Mouse (Mus musculus) liver, embryonic 14.5 days (tissue): ENCODE results near the gene 1700016K19Rik. TPM values are rescaled to one million over a fixed set of nuclear protein-coding genes. Genes with fewer than 3 reads are reported as not detected.
A peak's percentile ranks its signal among the peaks of the same experiment; 100 is the strongest.

Source experiments
- ATAC-seq: fragments of 200-750 bp; cut with Nextera tagmentation; 2 replicates; pipeline ENCODE4 v1.8.0; 2017; ENCODE audit warnings: moderate number of reproducible peaks, mild to moderate bottlenecking, moderate library complexity; ENCODE audit not compliant: insufficient read depth
- DNase-seq, 3 experiments: peaks; one replicate each; pipeline ENCODE4 v3.0.0-alpha.2; 2012 to 2013; ENCODE audit warnings: low read depth in 3 of 3, low spot score in 3 of 3
- H3K27ac ChIP-seq: fragments of 300-500 bp; sonication (generic); 2 replicates; pipeline ENCODE4 v1.5.1; 2014; ENCODE audit warnings: moderate library complexity, mild to moderate bottlenecking, control low read depth, inconsistent platforms
- H3K27me3 ChIP-seq: fragments of 300-500 bp; sonication (generic); 2 replicates; pipeline ENCODE4 v1.6.1; 2014; ENCODE audit warnings: mild to moderate bottlenecking, low read length, moderate library complexity; ENCODE audit not compliant: control insufficient read depth, insufficient read depth
- H3K36me3 ChIP-seq: fragments of 300-500 bp; sonication (generic); replicated peaks from 2 replicates; pipeline ENCODE4 v1.6.1; 2014; ENCODE audit warnings: low read depth; ENCODE audit not compliant: control insufficient read depth, insufficient read depth
- H3K4me1 ChIP-seq, 2 experiments: fragments of 200-500 bp in 1 of 2; fragments of 300-500 bp in 1 of 2; sonication (generic) in 1 of 2; replicated peaks; 2 replicates each; pipeline ENCODE4 v1.6.1; 2012 to 2014; ENCODE audit warnings: antibody characterized with exemption in 1 of 2, inconsistent platforms in 1 of 2, low read length in 1 of 2; ENCODE audit not compliant: control insufficient read depth in 2 of 2, insufficient read depth in 2 of 2
- H3K4me2 ChIP-seq: fragments of 300-500 bp; sonication (generic); 2 replicates; pipeline ENCODE4 v1.6.1; 2014; ENCODE audit warnings: low read depth, mild to moderate bottlenecking, control low read depth, moderate library complexity
- H3K4me3 ChIP-seq, 2 experiments: fragments of 200-500 bp in 1 of 2; fragments of 300-500 bp in 1 of 2; sonication (generic) in 1 of 2; 2 replicates each; pipeline ENCODE4 v1.5.1; 2012 to 2014; ENCODE audit warnings: low read depth in 2 of 2, low read length in 2 of 2, mild to moderate bottlenecking in 2 of 2, control low read depth in 1 of 2, inconsistent platforms in 1 of 2, moderate library complexity in 1 of 2; ENCODE audit not compliant: insufficient read depth in 1 of 2
- H3K9ac ChIP-seq: fragments of 300-500 bp; sonication (generic); replicated peaks from 2 replicates; pipeline ENCODE4 v1.6.1; 2014; ENCODE audit warnings: mild to moderate bottlenecking, control low read depth, moderate library complexity
- H3K9me3 ChIP-seq: fragments of 300-500 bp; sonication (generic); 2 replicates; pipeline ENCODE4 v1.6.1; 2016; ENCODE audit warnings: low read length, mixed read lengths; ENCODE audit not compliant: control insufficient read depth
- CTCF ChIP-seq: IDR thresholded peaks from 2 replicates; pipeline ENCODE4 v1.5.1; 2016; ENCODE audit warnings: antibody characterized with exemption, low read depth, control low read depth
- EP300 ChIP-seq: IDR thresholded peaks from 2 replicates; pipeline ENCODE4 v1.6.1; 2016; ENCODE audit warnings: antibody characterized with exemption, low read depth
- WGBS: fragments of 180-500 bp; shearing (Covaris S2); extraction: QIAGEN DNeasy Blood & Tissue Kit; methylation state at CpG from one replicate; pipeline ENCODE4 v1.1.7; 2014; ENCODE audit not compliant: insufficient replicate concordance; 5-methylcytosine and 5-hydroxymethylcytosine counted together
- polyA plus RNA-seq, 2 experiments: library from polyadenylated mRNA; depleted of rRNA in 1 of 2; stranded (reverse) in 1 of 2; unstranded in 1 of 2; fragments of >200 nt; fragmentation: Nextera tagmentation in 1 of 2; extraction: Ambion mirVana in 1 of 2; gene quantifications; 2 replicates each; pipeline versions ENCODE4 v1.2.1 to v1.2.3; 2012 to 2014

1700016K19Rik gene
- polyA plus RNA-seq, 2 experiments: not detected

DNA sequence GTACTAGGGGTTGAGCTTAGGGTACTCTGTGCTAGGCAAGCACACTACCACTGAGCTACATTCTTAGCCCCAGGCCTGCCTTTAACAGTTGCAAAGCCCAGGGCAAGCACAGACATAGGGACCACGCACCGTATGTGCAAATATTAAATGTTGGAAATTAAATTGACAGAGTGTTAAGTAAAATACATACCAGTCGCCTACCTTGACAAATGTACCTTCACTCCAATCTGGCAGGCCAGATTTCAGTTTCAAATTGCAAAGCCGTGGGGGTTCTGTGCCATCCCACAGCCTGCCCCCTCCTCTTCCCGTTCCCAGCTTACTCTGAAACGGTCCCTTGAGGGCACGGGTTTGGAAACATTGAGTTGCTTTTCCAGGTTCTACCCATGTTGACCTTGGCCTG is 13.8 kb upstream of the 1700016K19Rik start:
- ATAC-seq (no peak), DNase-seq (no peak)
- H3K9ac ChIP-seq: no peak overlapping the region
- H3K4me2 ChIP-seq: no peak overlapping the region
- H3K4me1 ChIP-seq: no peaks in the 10 kb centered on the region
- no peak overlapping the region for H3K27ac ChIP-seq
- H3K36me3 ChIP-seq: no peaks in the 10 kb centered on the region
- H3K27me3 ChIP-seq: no peaks in the 10 kb centered on the region
- H3K4me3 ChIP-seq: no peak overlapping the region
- WGBS: 61% methylated on average over 7 of the region's 7 CpGs
- H3K9me3 ChIP-seq: no peaks in the 10 kb centered on the region
- TF ChIP-seq EP300 (no peak), CTCF (no peak)

- Histone ChIP-seq H3K9ac (no peak overlapping the region), H3K4me3 (no peak overlapping the region), H3K4me2 (no peak overlapping the region), H3K27ac (no peak overlapping the region), H3K9me3 (no peaks in the 10 kb centered on the region), H3K27me3 (no peaks in the 10 kb centered on the region), H3K4me1 (no peaks in the 10 kb centered on the region; a peak in 1 of 4 replicates), H3K36me3 (no peaks in the 10 kb centered on the region)
- 64% methylated on average over 15 of the region's 15 CpGs for WGBS
- no peak for ATAC-seq
- no peak for DNase-seq
- TF ChIP-seq CTCF (peak; percentile 38; the same call in 1 of the 2 replicates), EP300 (no peak)
These were observed 8.5 kb upstream of the 1700016K19Rik start for GRCm38 (mm10) chr11:75990965-75991835.

GRCm38 (mm10) chr11:75991911-75992310 is 7.8 kb upstream of the 1700016K19Rik start:
- Histone ChIP-seq H3K4me1 (no peaks in the 10 kb centered on the region; a peak in 1 of 4 replicates), H3K9ac (no peak overlapping the region), H3K4me2 (no peak overlapping the region), H3K4me3 (no peak overlapping the region), H3K9me3 (no peaks in the 10 kb centered on the region), H3K27ac (no peak overlapping the region), H3K36me3 (no peaks in the 10 kb centered on the region), H3K27me3 (no peaks in the 10 kb centered on the region)
- no peak for DNase-seq
- ATAC-seq: no peak
- 54% methylated on average over 8 of the region's 8 CpGs for WGBS
- TF ChIP-seq EP300 (no peak), CTCF (peak; percentile 13; the same call in 1 of the 2 replicates)

GRCm38 (mm10) chr11:75992481-75992880 is 7.2 kb upstream of the 1700016K19Rik start:
- DNase-seq (no peak), ATAC-seq (no peak)
- Histone ChIP-seq H3K4me2 (no peak overlapping the region), H3K27me3 (no peaks in the 10 kb centered on the region), H3K4me1 (no peaks in the 10 kb centered on the region; a peak in 1 of 4 replicates), H3K27ac (no peak overlapping the region), H3K4me3 (no peak overlapping the region), H3K36me3 (no peaks in the 10 kb centered on the region), H3K9me3 (no peaks in the 10 kb centered on the region), H3K9ac (no peak overlapping the region)
- WGBS: 37% methylated on average over 8 of the region's 8 CpGs
- no peak for TF ChIP-seq EP300
- TF ChIP-seq CTCF: no peak

GRCm38 (mm10) chr11:75994357-75994756 is 5.4 kb upstream of the 1700016K19Rik start:
- Histone ChIP-seq H3K27me3 (no peaks in the 10 kb centered on the region), H3K4me3 (no peak overlapping the region), H3K36me3 (no peaks in the 10 kb centered on the region), H3K9ac (no peak overlapping the region), H3K4me1 (no peaks in the 10 kb centered on the region; a peak in 1 of 4 replicates), H3K27ac (no peak overlapping the region), H3K4me2 (no peak overlapping the region), H3K9me3 (no peaks in the 10 kb centered on the region)
- ATAC-seq (no peak), DNase-seq (no peak)
- WGBS: 56% methylated on average over 9 of the region's 9 CpGs
- TF ChIP-seq CTCF: no peak
- no peak for TF ChIP-seq EP300
